Mouse (Mus musculus): Measurements from ENCODE around the gene Myh6.

GRCm38 (mm10) chr14:54935904-54936830, 30.6 kb downstream of the Myh6 start, which contains the start of gene Cmtm5:
- TF ChIP-seq POLR2A (IDR thresholded peaks at IDR 0.05; ENCODE audit: low read depth, low read length) (no peak), CTCF (IDR thresholded peaks at IDR 0.05; ENCODE audit: extremely low read depth, insufficient read length, insufficient replicate concordance, low read depth, low read length) (no peak)

Measured in small intestine, adult 2 months (tissue).